Mouse (Mus musculus) urinary bladder, postnatal 0 days (tissue): ENCODE data around the gene Ccdc32. TPM values are rescaled to one million over a fixed set of nuclear protein-coding genes. Genes with fewer than 3 reads are reported as not detected.

Experiments
- polyA plus RNA-seq: library from polyadenylated mRNA; unstranded; fragments of >200 nt; fragmentation: Nextera tagmentation; extraction: Ambion mirVana; gene quantifications from 2 replicates; pipeline ENCODE4 v1.2.1, GENCODE M21; 2015

Gene Ccdc32
- 17.5 and 17.8 TPM in 2 replicates for polyA plus RNA-seq

DNA sequence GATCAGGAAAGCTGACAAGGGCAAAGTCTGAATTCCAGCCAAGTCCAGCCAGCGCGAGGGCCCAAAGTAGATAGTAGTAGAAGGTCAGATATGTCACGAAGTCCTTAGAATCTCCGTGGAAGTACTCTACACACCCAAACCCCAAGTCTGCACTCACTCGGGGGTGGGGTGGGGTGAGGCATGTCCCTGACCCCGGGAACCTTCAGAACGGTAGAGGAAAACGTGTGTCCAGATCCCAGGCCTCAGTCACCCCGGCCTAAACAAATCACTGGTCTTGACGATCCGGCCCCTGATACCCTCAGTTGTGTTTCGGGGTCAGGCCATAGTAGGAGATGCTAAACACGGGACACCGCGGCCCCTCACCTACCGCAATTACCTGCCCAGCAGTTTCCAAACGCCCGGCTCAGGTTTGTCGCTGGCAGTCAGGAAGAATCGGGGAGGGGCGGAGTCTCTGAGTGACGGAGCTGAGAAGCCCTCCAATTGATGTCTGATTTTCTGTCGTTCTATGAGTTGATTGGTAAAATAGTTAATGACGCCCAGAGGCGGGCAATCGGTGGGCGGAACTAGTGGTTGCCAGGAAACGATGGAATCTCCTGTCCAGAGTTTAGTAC lies at the start of gene Ccdc32:
Gene Ccdc32, minus strand, starts transcription at position 453 of the 611 bp plus-strand sequence.

DNA sequence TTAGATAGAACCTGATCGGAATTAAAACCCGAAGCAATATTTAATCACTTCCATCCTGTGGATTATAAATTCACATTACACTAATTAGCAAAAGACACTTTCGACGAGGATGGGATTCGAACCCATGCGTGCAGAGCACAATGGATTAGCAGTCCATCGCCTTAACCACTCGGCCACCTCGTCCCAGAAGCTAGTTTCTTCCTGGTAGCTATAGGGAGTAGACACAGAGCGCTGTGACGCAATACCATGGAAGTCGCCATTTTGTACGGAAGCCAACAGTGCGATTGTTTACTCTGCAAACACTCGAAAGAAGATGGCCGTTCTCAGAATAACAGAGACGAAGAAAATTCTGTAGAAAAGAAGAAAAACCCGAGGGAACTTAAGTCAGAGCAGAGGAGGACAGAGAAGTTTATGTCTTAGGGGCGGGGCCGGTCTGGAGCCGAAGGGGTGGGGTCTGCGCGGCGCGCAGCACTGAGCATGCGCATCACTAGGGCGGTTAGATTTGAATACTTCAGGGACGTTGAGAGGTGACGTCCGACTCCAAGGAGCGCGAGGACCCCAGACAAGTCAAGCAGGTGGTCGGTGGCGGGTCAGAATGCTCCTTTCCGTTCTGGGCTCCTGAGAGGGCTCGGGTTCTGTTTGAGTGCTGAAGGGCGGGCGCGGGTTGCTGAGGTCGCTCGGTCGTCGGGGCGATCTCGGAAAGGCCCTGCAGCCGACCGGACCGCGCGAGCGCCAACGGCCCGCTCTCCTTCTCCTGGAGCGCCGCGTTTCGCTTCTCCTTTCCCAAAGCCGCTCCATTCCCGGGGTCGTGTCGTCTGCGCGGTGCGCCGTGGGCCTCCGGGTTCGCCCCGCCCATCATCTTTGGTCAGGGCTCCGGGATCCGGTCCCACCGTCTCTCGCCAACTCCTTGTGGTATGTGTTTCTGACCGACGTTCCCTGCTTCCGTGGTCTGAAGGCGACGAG lies 17.7 kb upstream of the Ccdc32 start, which contains the start of gene Knl1:
Gene Knl1, plus strand, starts transcription at position 471 of the 963 bp plus-strand sequence.

DNA sequence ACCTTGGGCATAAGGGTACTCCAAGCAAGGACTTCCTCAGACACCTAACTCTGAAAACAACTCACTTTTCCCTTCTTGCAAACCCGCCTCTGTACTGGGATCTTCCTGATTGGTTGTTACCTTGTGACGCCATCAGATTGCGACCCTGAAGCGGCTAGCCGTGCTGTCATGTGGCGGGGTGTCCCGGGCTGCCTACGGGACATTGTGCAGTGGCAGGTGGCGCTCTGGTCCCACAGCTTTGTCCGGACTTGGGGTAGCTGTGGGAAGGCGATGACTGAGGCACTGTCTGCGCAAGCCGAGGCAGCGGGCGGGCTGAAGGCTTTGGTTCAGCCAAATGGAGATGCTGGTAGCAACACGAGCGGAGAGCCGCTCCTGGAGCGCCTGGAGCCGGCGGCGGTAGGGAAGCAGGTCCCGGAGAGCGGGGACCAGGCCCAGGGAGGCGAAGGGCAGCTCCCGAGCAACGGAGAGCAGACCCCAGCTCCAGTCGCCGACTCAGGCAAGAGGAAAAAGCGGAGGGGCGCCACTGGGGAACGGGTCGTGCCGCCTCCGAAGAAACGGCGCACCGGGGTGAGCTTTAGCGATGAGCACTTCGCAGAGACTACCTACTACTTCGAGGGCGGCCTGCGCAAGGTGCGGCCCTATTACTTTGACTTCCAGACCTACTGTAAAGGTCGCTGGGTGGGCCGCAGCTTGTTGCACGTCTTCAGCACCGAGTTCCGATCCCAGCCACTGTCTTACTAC lies 5.6 kb upstream of the Ccdc32 start, which contains the start of gene Rpusd2:
Gene Rpusd2, plus strand, starts transcription at position 135 of the 741 bp plus-strand sequence.

Other genes with a start within 250 kb of the Ccdc32 start
- 0.10 and 0.16 TPM in 2 replicates for gene Disp2, start 249.7 kb downstream of the Ccdc32 start, polyA plus RNA-seq
- 24.9 and 29.9 TPM in 2 replicates for gene Knstrn, start 215.4 kb downstream of the Ccdc32 start, polyA plus RNA-seq
- 26.6 and 30.6 TPM in 2 replicates for gene Ivd, start 167.4 kb downstream of the Ccdc32 start, polyA plus RNA-seq
- 1.6 and 2.3 TPM in 2 replicates for gene Bahd1, start 129.0 kb downstream of the Ccdc32 start, polyA plus RNA-seq
- 18.4 and 20.0 TPM in 2 replicates for gene Chst14, start 102.9 kb downstream of the Ccdc32 start, polyA plus RNA-seq
- 1.2 and 1.4 TPM in 2 replicates for gene Rpusd2, start 5.4 kb upstream of the Ccdc32 start, polyA plus RNA-seq
- gene Knl1, start 17.7 kb upstream of the Ccdc32 start, polyA plus RNA-seq, result 9.1 and 14.7 TPM in 2 replicates
- gene Rad51, start 83.4 kb upstream of the Ccdc32 start, polyA plus RNA-seq, result 10.8 and 15.5 TPM in 2 replicates
- 30.9 and 32.2 TPM in 2 replicates for gene Rmdn3, start 127.6 kb upstream of the Ccdc32 start, polyA plus RNA-seq
- gene Gchfr, start 138.4 kb upstream of the Ccdc32 start, polyA plus RNA-seq, result 1.2 and 3.8 TPM in 2 replicates
- 0.10 and 0.13 TPM in 2 replicates for gene Gm14137, start 145.1 kb upstream of the Ccdc32 start, polyA plus RNA-seq
- gene Zfyve19, start 179.2 kb upstream of the Ccdc32 start, polyA plus RNA-seq, result 28.7 and 29.3 TPM in 2 replicates
- gene Dnajc17, start 179.4 kb upstream of the Ccdc32 start, polyA plus RNA-seq, result 11.2 and 12.2 TPM in 2 replicates
- gene Ppp1r14d, start 200.5 kb upstream of the Ccdc32 start, polyA plus RNA-seq, result 0.66 and 1.1 TPM in 2 replicates
- gene Spint1, start 208.0 kb upstream of the Ccdc32 start, polyA plus RNA-seq, result 81.7 and 90.6 TPM in 2 replicates
- 51.8 and 56.0 TPM in 2 replicates for gene Rhov, start 241.9 kb upstream of the Ccdc32 start, polyA plus RNA-seq